Mouse (Mus musculus) adrenal gland, postnatal 4 days (tissue): ENCODE measurements around the gene Vamp5. TPM values are rescaled to one million over a fixed set of nuclear protein-coding genes. Genes with fewer than 3 reads are reported as not detected.

Source experiments
- DNase-seq, 2 experiments: peaks; one replicate each; pipeline ENCODE4 v3.0.0; 2021 to 2022; ENCODE audit warnings: low spot score in 2 of 2, mixed read lengths in 2 of 2
- long read RNA-seq, 2 experiments: library from polyadenylated mRNA; stranded (forward); transcript quantifications; one replicate each; pipeline ENCODE4 v2.0.0; 2021
- total RNA-seq, 2 experiments: library from RNA; stranded (reverse); gene quantifications; 2 replicates each; pipeline ENCODE4 v1.2.3; 2021

The Vamp5 gene
- total RNA-seq = 10 to 100 TPM; 33.0 to 40.5 TPM
- long read RNA-seq, experiment 1, transcript Vamp5-202 (3 exons, 623 nt) = major isoform, 33 of 48 reads
- long read RNA-seq, experiment 1, transcript Vamp5-203 (2 exons, 2,619 nt) = minor isoform, 11 of 48 reads
- long read RNA-seq, experiment 1, partial matches to known transcripts = 0 of 48 reads
- long read RNA-seq, experiment 1, other reads (novel, unspliced or antisense) = 4 of 48 reads
- long read RNA-seq, experiment 2, transcript Vamp5-203 (2 exons, 2,619 nt) = minor isoform, 8 of 25 reads
- long read RNA-seq, experiment 2, transcript Vamp5-202 (3 exons, 623 nt) = major isoform, 14 of 25 reads
- long read RNA-seq, experiment 2, partial matches to known transcripts = 0 of 25 reads
- long read RNA-seq, experiment 2, other reads (novel, unspliced or antisense) = 1 of 25 reads

DNA sequence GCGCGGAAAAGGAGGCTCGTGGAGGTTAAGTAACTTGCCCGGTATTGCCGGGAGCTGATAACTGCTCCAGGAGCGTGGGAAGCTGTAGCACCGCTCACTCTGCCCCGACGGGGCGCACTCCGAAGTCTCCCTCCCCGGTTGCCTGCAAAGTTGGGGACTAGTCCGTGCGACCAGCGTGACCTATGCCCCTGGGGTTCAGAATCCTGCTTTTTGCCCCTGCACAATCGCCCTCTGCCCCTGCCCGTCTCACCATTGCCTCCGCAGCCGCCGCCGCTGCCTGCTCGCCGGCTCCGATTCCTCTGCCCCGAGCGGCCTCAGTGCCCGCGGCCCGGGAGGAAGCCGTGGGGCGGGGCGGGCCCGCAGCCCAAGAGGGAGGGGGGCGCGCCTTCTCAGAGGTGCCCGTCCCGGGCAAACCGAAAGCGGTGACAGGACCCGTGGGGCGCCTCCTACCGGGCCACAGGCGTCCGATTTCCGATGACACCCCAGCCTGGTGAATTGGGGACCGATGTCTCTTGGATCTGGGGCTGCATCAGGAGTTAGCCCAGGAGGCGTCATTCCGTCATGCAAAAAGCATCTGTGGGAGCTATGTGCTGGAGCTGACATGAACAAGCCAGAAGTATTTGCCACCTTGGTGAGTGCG, at the start of gene Vamp5:
Gene Vamp5 (minus strand): TSS at position 338 of the 640 bp plus-strand sequence.
- DNase-seq = peak; percentile 61 to 71

DNA sequence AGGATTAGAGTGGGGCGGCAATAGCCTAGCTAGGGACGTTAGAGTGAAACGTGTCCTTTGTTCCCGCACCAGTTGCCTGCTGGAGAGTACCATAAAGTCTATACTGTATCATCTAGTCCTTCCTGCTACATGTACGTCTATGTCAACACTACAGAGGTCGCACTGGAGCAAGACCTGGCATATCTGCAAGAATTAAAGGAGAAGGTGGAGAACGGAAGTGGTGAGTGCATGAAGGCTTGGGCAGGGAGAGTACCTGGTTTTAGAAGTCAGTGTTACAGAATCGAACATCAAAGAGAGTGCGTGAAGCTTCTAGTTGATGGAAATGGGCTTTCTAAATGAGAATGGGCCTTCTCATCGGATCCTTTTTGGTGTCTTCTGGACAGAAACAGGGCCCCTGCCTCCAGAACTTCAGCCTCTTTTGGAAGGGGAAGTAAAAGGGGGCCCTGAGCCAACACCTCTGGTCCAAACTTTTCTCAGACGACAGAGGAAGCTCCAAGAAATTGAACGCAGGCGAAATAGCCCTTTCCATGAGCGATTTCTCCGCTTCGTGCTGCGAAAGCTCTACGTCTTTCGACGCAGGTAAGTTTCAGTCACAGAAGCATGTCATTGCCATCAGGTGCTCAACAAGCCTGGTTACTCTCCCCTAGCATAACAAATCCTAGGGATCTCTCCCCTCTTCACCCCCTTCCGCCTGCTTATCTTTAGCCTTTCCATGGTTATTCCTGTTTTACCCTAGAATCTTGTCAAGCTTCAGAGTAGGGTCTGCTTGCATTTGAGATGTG, 49.0 kb upstream of the Vamp5 start:
- DNase-seq = no peak

DNA sequence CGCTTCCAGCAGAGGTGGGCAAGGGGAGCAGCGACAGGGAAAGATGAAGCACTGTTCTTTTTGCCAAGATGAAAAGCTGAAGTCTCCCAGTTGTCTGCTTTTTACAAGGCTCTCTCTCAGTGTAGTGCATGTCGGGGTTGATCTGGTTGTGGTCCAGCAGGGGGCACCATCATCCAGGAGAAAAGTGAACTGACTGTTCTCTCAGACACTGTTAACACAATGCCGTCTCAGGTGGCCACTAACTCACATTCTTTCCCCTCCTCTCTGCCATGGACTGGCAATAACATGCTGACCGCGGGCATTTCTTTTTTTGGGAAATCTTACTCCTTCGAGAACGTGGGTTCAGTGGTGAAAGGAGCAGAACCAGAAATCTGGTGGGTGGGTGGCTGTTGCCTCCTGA, 47.8 kb upstream of the Vamp5 start:
- DNase-seq = peak; percentile 52 to 53

DNA sequence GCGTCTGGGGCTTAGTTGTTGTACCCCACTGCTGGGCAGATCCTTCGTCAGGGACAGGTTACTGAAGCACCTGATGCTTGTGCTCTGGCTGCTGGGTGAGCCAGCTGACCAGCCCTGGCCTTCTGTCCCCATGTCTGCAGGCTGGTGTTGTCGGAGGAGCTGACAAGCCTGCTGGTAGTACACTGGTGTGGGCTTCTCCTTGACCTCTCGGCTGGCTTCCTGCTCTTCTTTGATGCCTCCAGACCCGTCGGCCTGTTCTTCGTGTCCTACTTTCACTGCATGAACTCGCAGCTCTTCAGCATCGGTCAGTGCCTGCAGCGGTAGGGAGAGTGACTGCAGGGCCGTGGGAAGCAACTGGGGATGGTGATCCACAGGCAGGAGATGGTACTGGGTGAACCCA, 45.4 kb upstream of the Vamp5 start:
- DNase-seq = no peak

DNA sequence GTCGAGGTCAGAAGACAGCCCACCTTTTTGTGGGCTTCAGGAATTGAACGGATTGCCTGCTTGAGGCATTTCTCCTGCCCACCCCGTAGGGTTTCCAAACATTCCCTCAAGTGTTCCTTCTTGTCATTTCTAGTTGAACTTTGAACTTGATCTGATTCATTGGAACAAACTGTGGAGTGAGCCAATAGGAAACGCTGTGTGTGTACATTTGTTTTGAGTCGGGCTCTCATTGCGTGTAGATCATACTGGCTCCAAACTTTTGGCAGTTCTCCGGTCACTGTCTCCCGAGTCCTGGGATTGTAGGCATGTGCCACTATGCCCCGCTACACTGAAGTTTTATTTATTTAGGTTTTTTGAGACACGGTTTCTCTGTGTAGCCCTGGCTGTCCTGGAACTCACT, 40.6 kb upstream of the Vamp5 start:
- no peak for DNase-seq

DNA sequence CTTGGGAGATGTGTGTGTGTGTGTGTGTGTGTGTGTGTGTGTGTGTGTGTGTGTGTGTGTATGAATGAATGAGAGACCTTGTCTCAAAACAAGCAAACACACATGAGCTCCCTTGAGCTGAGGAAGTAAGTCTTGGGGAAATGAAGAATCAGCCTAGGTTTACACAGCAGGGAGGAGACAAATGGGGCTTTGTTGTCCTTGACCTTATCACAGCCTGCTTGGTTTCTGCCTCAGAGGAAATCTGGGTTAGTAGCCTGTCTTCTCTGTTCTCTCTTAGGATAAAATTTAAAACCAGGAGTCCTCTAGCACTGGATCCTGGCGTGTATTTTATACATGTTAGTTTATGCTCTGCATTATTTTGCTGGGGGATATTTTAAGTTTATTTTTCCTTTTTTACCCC, 39.5 kb upstream of the Vamp5 start:
- DNase-seq = no peak

DNA sequence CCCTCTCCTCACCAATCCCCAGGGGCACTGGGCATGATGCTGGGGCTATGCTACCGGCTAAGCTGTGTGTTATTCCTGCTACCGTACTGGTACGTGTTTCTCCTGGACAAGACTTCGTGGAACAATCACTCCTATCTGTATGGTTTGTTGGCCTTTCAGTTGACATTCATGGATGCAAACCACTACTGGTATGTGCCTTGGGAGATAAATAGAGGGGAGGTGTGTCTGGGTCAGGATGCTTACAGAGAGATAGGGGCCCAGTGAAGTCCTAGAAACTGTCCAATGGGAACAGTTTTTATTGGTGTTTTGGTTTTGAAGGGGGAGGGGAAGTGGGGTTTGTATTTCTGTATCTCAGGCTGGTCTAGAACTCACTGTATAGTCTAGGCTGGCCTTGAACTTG, 38.0 kb upstream of the Vamp5 start:
- no peak for DNase-seq

DNA sequence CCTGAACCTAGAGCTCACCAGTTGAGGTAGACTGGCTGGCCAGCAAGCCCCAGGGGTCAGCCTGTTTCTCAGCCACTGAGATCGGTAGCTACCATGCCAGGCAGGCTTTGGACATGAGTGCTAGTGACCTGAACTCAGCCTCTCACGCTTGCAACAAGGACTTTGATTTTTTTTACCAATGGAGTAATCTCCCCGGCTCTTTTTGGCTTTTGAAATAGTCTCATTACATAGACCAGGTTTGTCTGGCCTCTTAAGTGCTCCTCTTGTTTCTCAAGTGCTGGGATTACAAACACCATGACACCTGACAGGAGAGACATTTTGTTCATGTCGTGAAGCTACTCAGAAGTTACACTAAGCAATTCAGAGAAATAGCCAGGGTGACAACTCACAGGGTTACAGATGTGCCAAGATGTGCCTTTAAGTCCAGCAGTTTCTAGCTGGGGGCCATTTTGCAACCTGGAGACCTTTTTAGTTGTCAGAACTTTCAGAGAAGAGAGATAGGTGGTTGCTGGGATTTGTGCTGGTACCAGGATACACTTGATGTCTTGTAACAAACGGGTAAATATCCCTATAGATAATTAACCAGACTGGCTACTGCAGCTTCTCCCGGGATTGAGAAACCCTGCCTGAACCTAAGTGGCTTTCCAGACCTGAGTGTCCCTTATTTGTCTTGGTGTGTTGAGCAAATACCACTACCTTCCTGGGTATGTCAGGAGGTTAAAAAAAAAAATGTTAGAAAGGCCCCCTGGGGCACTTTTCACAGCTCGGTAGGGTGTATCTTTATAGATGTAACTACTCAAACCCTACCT, 35.9 kb upstream of the Vamp5 start:
- DNase-seq = no peak

DNA sequence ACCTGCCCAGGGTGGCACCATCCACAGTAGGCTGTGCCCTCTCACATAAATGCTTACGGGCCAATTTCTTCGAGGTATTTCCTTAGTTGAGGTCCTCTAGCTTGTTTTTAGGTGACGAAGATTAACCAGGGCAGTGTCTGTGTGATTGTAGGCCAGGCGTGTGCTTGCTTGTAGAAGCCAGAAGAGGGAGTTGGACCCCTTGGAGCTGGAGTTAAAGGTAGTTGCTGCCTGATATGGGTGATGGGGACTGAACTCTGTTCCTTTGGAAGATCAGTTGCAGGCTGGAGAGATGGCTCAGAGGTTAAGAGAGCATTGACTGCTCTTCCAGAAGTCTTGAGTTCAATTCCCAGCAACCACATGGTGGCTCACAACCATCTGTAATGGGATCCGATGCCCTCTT, 34.9 kb upstream of the Vamp5 start:
- DNase-seq = no peak

DNA sequence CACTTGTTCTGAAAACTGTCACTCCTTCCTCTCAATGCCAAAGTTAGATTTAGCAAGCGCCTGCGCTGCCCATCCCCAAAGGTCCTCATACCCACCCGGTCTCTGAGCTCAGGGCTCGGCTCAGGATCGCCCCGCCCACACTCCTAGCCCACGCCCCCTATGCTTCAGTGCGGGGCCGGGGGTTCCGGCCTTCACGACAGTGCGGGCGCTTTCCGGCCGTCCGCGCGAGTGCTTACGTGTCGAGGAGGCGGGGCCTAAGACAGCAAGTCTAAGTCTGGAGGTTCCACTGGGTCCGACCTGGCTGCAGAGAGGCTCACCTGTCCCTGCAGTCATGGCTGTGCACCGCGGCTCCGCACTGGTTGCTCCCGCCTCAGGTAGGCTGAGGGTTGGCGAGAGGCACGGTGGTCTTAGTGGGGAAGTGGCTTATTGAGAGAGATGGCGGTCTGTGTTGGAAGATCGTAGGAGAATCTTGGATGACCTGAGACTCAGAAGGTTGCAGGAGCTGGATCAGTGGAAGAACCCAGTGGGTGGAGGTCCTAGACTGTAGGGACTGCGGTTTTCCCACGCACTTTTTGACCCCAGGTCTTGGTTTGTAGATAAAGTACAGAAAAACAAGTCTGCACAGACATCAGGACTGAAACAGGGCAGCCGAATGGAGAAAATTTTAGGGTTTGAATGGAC, 33.9 kb upstream of the Vamp5 start, which contains the start of gene Ggcx:
Gene Ggcx (plus strand): TSS at position 233 of the 681 bp plus-strand sequence.
- peak; percentile 78 to 86 for DNase-seq

DNA sequence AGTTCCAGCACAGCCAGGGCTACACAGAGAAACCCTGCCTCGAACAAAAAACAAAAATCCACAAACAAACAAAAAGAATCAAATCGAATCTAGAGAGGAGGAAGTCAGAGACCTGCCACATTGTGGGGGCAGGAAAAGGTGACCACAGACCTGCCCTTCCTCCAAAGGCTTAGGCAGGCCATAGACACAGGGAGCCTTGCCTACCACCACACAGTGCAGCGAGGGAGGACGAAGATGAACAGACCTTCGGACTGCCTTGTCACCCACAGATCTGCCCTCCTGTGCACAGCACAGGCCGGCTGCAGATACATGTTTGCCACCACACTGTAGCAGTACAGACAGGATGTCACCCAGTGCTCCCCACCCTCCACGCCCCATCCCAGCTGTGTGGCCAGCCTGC, 30.2 kb upstream of the Vamp5 start:
- no peak for DNase-seq

DNA sequence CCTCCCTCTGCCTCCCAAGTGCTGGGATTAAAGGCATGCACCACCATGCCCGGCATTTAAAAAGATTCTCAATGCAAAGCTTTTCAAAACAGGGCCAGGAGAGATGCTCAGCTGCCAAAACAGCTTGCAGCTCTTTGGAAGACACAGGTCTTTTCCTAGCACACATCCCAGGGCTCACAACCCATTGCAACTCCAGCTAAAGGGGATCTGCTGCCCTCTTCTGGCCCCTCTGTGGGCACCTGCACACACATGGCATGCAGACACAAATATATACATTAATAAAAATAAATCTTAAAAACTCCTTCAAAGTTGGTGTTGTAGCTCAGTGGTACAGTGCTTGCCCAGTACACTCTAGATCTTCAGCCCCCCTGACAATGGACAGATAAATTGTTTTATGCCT, 29.7 kb upstream of the Vamp5 start:
- no peak for DNase-seq

DNA sequence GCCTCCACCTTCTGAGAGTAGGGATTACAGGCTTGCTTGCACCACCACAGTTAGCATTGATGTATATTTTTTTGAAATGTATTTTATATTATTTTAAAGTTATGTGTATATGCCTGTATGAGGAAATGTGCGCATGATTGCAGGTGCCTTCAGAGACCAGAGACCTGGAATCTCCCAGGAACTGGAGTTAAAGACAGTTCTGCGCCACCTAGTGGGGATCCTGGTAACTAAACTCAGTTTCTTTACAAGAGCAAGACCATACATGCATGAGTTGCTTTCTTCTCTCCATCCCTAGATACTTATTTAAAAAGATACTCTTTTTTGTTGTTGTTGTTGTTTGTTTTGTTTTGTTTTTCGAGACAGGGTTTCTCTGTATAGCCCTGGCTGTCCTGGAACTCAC, 29.3 kb upstream of the Vamp5 start:
- DNase-seq = no peak

DNA sequence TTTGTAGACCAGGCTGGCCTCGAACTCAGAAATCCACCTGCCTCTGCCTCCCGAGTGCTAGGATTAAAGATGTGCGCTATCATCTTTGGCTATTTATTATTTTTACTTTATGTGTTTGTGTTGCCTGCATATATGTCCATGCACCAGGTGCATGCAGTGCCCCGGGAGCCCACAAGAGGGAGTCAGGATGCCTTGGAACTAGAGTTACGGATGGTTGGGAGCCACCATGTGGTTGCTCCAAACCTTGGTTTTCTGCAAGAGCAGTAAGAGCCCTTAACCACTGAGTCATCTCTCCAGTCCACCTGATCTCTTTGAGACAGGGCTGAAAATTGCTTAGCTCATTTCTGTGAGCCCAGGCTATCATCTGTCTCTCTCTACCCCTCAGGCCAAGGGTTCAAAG, 26.9 kb upstream of the Vamp5 start:
- DNase-seq = peak; percentile 52 to 74

DNA sequence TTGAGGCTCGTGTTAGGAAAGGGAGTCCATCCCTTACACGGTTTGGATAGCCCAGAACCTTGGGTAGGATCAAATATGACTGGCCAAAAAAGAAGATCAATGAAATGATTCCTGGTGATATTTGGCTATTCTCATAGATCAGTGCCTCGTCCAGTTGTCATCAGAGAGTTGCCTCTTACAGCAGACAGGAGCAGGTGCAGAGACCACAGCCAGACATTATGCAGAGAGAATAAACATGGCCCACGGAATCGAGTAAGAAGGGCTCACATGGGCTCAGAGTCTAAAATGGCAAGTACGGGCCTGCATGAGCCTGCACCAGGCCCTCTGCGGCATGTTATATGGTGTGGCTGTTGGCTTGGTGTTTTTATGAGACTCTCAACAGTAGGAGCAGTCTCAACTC, 25.1 kb upstream of the Vamp5 start:
- DNase-seq = no peak

DNA sequence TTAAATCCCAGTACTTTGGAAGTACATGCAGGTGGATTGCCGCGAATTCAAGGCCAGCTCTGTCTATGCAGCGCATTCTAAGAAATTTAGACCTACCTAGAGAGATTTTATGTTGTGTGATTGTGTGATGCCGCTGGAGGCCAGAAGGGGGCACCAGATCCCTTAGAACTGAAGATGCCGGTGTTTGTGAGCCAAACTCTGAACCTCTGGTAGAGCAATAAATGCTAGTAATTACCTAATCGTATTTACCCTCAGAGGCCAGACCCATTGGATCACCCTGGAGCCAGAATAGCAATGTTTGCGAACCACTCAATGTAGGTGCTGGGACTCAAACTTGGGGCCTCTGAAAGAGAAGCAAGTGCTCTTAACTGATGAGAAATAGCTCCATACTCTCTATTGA, 21.6 kb upstream of the Vamp5 start:
- DNase-seq = peak; percentile 49 to 51

DNA sequence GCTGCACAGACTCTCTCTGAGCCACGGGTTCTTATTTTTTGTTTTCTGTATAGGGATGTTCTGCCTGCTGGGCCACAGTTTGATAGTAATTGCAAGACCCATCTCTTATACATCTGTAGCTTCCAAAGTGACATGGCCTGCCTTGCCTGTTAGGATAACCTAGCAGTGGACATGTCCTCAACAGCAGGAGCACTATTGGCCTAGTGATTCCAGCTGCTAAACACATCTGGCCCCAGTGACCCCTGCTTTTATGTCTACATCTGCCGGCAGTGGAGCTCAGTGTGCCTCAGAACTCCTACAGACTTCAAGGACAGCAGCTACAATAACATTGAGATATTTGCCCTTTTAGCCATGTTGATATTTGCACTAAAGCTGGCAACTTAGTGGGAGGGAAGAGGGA, 19.7 kb upstream of the Vamp5 start:
- DNase-seq = no peak

DNA sequence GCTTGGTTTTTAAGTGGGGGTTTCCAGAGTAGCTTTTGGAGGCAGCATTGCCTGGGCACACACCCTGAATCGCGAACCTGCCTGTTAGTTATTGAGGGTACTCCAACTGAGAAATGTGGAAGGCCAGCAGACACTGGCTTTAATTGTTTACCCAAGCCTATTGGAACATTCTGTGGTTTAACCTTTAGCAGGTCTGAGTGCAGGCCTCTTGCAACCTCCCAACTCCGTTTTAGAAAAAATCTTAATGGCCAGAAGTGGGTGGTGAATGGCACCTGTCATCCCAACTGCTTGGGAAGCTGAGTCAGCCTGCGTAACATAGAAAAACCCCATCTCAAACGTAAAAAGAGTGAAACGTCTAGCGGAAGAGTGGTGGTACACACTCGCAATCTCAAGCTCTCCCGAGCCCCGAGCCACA, 16.6 kb upstream of the Vamp5 start:
- DNase-seq = no peak

DNA sequence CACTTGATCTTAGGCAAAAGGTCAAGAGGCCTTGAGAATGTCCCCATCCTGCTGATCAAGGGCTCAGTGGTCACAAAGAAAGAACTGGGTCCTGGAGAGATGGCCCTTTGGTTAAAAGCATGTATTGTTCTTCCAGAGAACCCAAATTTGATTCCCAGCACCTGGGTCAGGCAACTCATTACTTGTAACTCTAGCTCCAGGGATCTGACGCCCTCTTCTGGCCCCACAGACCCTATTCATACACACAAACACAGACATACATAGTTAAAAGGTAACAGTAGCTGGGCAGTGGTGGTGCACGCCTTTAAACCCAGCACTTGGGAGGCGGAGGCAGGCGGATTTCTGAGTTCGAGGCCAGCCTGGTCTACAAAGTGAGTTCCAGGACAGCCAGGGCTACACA, 12.1 kb upstream of the Vamp5 start:
- no peak for DNase-seq

DNA sequence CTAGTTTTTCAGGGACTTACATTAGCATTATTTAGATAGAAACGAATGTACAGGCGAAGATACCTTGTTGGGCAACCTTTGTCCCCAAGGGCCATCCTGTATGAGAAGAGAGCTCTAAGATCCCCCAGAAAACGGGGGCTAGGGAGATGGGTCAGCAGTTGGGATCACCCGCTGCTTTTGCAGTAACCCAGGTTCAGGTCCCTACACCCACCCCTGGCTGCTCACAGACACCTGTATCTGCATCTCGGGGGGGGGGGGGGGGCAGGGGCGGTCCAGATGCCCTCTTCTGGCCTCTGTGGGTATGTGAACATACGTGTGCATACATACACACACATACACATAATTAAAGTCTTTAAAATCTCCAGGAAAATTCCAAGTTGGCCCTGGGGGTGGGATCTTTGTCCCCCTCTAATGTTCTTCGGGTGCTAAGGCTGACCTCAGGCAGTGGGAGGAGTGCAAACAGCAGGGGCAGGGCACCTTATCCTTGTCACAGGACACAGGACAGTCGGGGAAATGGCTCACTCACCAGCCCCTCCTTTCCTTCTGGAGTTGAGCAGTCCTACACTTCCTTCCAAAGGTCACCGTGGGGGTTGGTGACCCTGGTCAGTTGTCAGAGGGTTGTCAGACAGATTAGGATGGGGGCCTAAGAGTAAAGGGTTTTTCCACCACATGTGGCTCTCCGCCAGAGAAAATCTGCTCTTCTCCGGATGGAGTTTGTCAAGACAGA, 10.7 kb upstream of the Vamp5 start:
- DNase-seq = peak in 1 of 2 experiments; percentile 47
